ENCODE assay signal across 18 mouse cellular contexts in the genomic region with DNA sequence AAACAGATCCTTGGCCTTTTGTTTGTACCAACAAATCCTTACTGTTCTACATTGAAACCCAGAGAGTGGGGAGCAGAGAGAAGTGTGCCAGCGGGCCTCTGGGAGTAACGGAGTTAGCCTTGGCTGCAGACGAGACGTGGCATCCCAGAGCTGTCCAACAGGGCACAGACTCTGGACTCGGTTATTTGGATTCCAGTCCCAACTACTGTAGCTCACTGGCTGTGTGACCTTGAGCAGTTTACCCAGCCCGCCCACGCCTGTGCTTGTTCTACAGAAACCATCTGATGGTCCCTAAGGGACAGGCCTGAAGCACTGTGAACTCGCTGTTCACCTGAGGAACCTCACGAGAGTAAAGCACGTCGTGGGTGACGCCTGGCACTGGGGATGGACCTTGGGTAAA. TPM values are rescaled to one million over a fixed set of nuclear protein-coding genes. Genes with fewer than 3 reads are reported as not detected.
DNase-seq lines count a peak whose midpoint lies in the region; ATAC-seq and TF ChIP-seq lines count a peak whose summit lies in the region.
"Had no signal": no experiment of that assay in that cellular context is flagged by ENCODE, and none has a peak within 500 bp of the region (broad histone marks: within the 10 kb centered on the region; RNA-seq: fewer than 3 reads in every experiment).

No protein-coding gene starts in this region.

- H3K4me2 ChIP-seq in stomach, embryonic 15.5 days = no peak overlapping the region
- H3K4me2 ChIP-seq in stomach, postnatal 0 days (replicated peaks; ENCODE audit: low read depth) = no peak overlapping the region
- no peak overlapping the region for H3K4me2 ChIP-seq in liver, embryonic 13.5 days
- H3K4me2 ChIP-seq: neural tube, embryonic 12.5 days had no signal

- ATAC-seq in stomach, embryonic 15.5 days (ENCODE audit: insufficient read depth, low FRiP score, low read depth) = peak; percentile 48; the same call in 1 of the 2 replicates
- ATAC-seq in stomach, postnatal 0 days (ENCODE audit: low FRiP score, low TSS enrichment) = no peak
- peak; percentile 52 for ATAC-seq in liver, embryonic 13.5 days (ENCODE audit: low read depth)
- ATAC-seq: midbrain, embryonic 16.5 days had no signal

- WGBS in heart, embryonic 10.5 days = 88% methylated on average over 12 of the region's 12 CpGs
- 83% methylated on average over 12 of the region's 12 CpGs for WGBS in stomach, embryonic 15.5 days
- WGBS in stomach, postnatal 0 days = 78% methylated on average over 12 of the region's 12 CpGs
- WGBS in liver, embryonic 13.5 days (ENCODE audit: insufficient replicate concordance) = 80% methylated on average over 12 of the region's 12 CpGs

- no peaks in the 10 kb centered on the region for H3K9me3 ChIP-seq in heart, embryonic 10.5 days
- no peaks in the 10 kb centered on the region for H3K9me3 ChIP-seq in stomach, embryonic 15.5 days
- no peaks in the 10 kb centered on the region for H3K9me3 ChIP-seq in stomach, postnatal 0 days (ENCODE audit: control insufficient read depth, low read length)
- H3K9me3 ChIP-seq in liver, embryonic 13.5 days (replicated peaks) = no peaks in the 10 kb centered on the region
- H3K9me3 ChIP-seq: limb, embryonic 10.5 days; neural tube, embryonic 12.5 days had no signal

- intact Hi-C loops in heart, postnatal 10 days (cut with DNase I) = no loop called here

- TF ChIP-seq EP300 in stomach, postnatal 0 days (optimal IDR thresholded peaks at IDR 0.05) = no peak

- H3K9ac ChIP-seq in stomach, embryonic 15.5 days = no peak overlapping the region
- H3K9ac ChIP-seq in stomach, postnatal 0 days (ENCODE audit: low read length) = no peak overlapping the region
- H3K9ac ChIP-seq in liver, embryonic 13.5 days = no peak overlapping the region
- H3K9ac ChIP-seq: neural tube, embryonic 12.5 days had no signal

- H3K36me3 ChIP-seq in heart, embryonic 10.5 days = no peaks in the 10 kb centered on the region
- no peaks in the 10 kb centered on the region for H3K36me3 ChIP-seq in stomach, embryonic 15.5 days
- H3K36me3 ChIP-seq in stomach, postnatal 0 days (ENCODE audit: control insufficient read depth, insufficient read depth, low read length) = no peaks in the 10 kb centered on the region
- H3K36me3 ChIP-seq in liver, embryonic 13.5 days = no peaks in the 10 kb centered on the region
- H3K36me3 ChIP-seq: limb, embryonic 10.5 days; neural tube, embryonic 12.5 days had no signal

- no peak for DNase-seq in heart, embryonic 10.5 days (ENCODE audit: low spot score)
- no peak for DNase-seq in heart, postnatal 10 days
- no peak for DNase-seq in stomach, postnatal 0 days (ENCODE audit: low spot score)
- DNase-seq in liver, embryonic 13.5 days = no peak
- DNase-seq in urinary bladder, postnatal 14 days (ENCODE audit: low spot score) = no peak
- no peak for DNase-seq in cerebellum, adult 18-20 months
- DNase-seq: cerebellum, adult 11-12 months; heart, adult 18-20 months; heart, postnatal 4 days; right cerebral cortex, adult 18-20 months; thymus, postnatal 36 days had no signal

- H3K27ac ChIP-seq in heart, embryonic 10.5 days = peak overlapping the region; percentile 70
- 0 out of 2 replicates have a peak overlapping the region, but pooled peaks have one; percentile 3 for H3K27ac ChIP-seq in stomach, embryonic 15.5 days
- H3K27ac ChIP-seq in stomach, postnatal 0 days (replicated peaks) = no peak overlapping the region
- peak overlapping the region; percentile 80 for H3K27ac ChIP-seq in liver, embryonic 13.5 days
- H3K27ac ChIP-seq: limb, embryonic 10.5 days; neural tube, embryonic 12.5 days had no signal

- H3K4me3 ChIP-seq in heart, embryonic 10.5 days = no peak overlapping the region
- no peak overlapping the region for H3K4me3 ChIP-seq in stomach, embryonic 15.5 days (replicated peaks)
- H3K4me3 ChIP-seq in stomach, postnatal 0 days (ENCODE audit: low read depth, low read length) = no peak overlapping the region
- no peak overlapping the region for H3K4me3 ChIP-seq in liver, embryonic 13.5 days (replicated peaks)
- H3K4me3 ChIP-seq: erythroblast, embryonic 14.5 days; limb, embryonic 10.5 days; neural tube, embryonic 12.5 days had no signal

- no peaks in the 10 kb centered on the region for H3K27me3 ChIP-seq in heart, embryonic 10.5 days (ENCODE audit: insufficient read depth, poor library complexity, severe bottlenecking)
- no peaks in the 10 kb centered on the region for H3K27me3 ChIP-seq in stomach, embryonic 15.5 days (replicated peaks)
- H3K27me3 ChIP-seq in stomach, postnatal 0 days (ENCODE audit: control insufficient read depth, insufficient read depth, low read length) = no peaks in the 10 kb centered on the region
- H3K27me3 ChIP-seq in liver, embryonic 13.5 days = no peaks in the 10 kb centered on the region
- H3K27me3 ChIP-seq: neural tube, embryonic 12.5 days had no signal

- peaks cover 60% of the 10 kb centered on the region for H3K4me1 ChIP-seq in heart, embryonic 10.5 days
- H3K4me1 ChIP-seq in stomach, embryonic 15.5 days = no peaks in the 10 kb centered on the region
- H3K4me1 ChIP-seq in stomach, postnatal 0 days (replicated peaks; ENCODE audit: control insufficient read depth, insufficient read depth) = no peaks in the 10 kb centered on the region
- H3K4me1 ChIP-seq in liver, embryonic 13.5 days (replicated peaks) = peaks cover 60% of the 10 kb centered on the region

- no peak for TF ChIP-seq CTCF in stomach, postnatal 0 days (IDR thresholded peaks at IDR 0.05; ENCODE audit: low read depth)

RNA-seq across cellular contexts. Expression of gene Ldha, which starts 11.4 kb away (rescaled TPM):
- polyA plus RNA-seq in heart, embryonic 10.5 days (2016; fragmentation: Nextera tagmentation; extraction: Ambion mirVana) = 4,161 and 4,393 TPM in 2 replicates
- total RNA-seq in heart, postnatal 10 days (2021) = 100 to 1,000 TPM; 889 to 902 TPM
- 1,836 and 1,959 TPM in 2 replicates for polyA plus RNA-seq in stomach, embryonic 15.5 days (2015; fragmentation: Nextera tagmentation; extraction: Ambion mirVana)
- 718 and 816 TPM in 2 replicates for polyA plus RNA-seq in stomach, postnatal 0 days (2015; fragmentation: Nextera tagmentation; extraction: Ambion mirVana)
- 1,268 and 1,277 TPM in 2 replicates for polyA plus RNA-seq in liver, embryonic 13.5 days (2015; fragmentation: Nextera tagmentation; extraction: Ambion mirVana)

RNA-seq across cellular contexts. Expression of gene Ldhc, which starts 31.1 kb away (rescaled TPM):
- 0.13 TPM in 1 of 2 replicates, not detected in the other for polyA plus RNA-seq in heart, embryonic 10.5 days (2016; fragmentation: Nextera tagmentation; extraction: Ambion mirVana)
- not detected for total RNA-seq in heart, postnatal 10 days (2021)
- polyA plus RNA-seq in stomach, embryonic 15.5 days (2015; fragmentation: Nextera tagmentation; extraction: Ambion mirVana) = 0.17 TPM in 2 replicates
- polyA plus RNA-seq in stomach, postnatal 0 days (2015; fragmentation: Nextera tagmentation; extraction: Ambion mirVana) = not detected in 2 replicates
- 0.19 and 0.55 TPM in 2 replicates for polyA plus RNA-seq in liver, embryonic 13.5 days (2015; fragmentation: Nextera tagmentation; extraction: Ambion mirVana)
- total RNA-seq: heart, adult 18-20 months; heart, postnatal 4 days; layer of hippocampus, postnatal 14 days had no signal
- polyA plus RNA-seq: intestine, embryonic 14.5 days; neural tube, embryonic 12.5 days had no signal

RNA-seq across cellular contexts. Expression of gene Gtf2h1, which starts 34.0 kb away (rescaled TPM):
- 40.6 and 45.1 TPM in 2 replicates for polyA plus RNA-seq in heart, embryonic 10.5 days (2016; fragmentation: Nextera tagmentation; extraction: Ambion mirVana)
- 10 to 100 TPM; 22.6 to 22.7 TPM for total RNA-seq in heart, postnatal 10 days (2021)
- 48.6 and 52.6 TPM in 2 replicates for polyA plus RNA-seq in stomach, embryonic 15.5 days (2015; fragmentation: Nextera tagmentation; extraction: Ambion mirVana)
- 28.0 and 29.0 TPM in 2 replicates for polyA plus RNA-seq in stomach, postnatal 0 days (2015; fragmentation: Nextera tagmentation; extraction: Ambion mirVana)
- 42.2 and 53.1 TPM in 2 replicates for polyA plus RNA-seq in liver, embryonic 13.5 days (2015; fragmentation: Nextera tagmentation; extraction: Ambion mirVana)

RNA-seq across cellular contexts. Expression of gene Hps5, which starts 34.0 kb away (rescaled TPM):
- 13.9 and 14.5 TPM in 2 replicates for polyA plus RNA-seq in heart, embryonic 10.5 days (2016; fragmentation: Nextera tagmentation; extraction: Ambion mirVana)
- total RNA-seq in heart, postnatal 10 days (2021) = 10 to 100 TPM; 11.6 TPM
- polyA plus RNA-seq in stomach, embryonic 15.5 days (2015; fragmentation: Nextera tagmentation; extraction: Ambion mirVana) = 20.2 and 21.8 TPM in 2 replicates
- polyA plus RNA-seq in stomach, postnatal 0 days (2015; fragmentation: Nextera tagmentation; extraction: Ambion mirVana) = 6.4 and 7.0 TPM in 2 replicates
- polyA plus RNA-seq in liver, embryonic 13.5 days (2015; fragmentation: Nextera tagmentation; extraction: Ambion mirVana) = 5.8 and 8.2 TPM in 2 replicates
